ENCODE assay signal across 8 mouse cellular contexts in genomic region chr2:65471311-65471882, GRCm38 (mm10).
DNase-seq lines count a peak whose midpoint lies in the region; ATAC-seq and TF ChIP-seq lines count a peak whose summit lies in the region.

No protein-coding gene starts in this region.

- H3K27me3 ChIP-seq in cerebellum, adult 2 months (ENCODE audit: control insufficient read depth, insufficient read depth, low read length): no peaks in the 10 kb centered on the region
- H3K27me3 ChIP-seq in kidney, postnatal 0 days (ENCODE audit: insufficient read depth, low read length): no peaks in the 10 kb centered on the region

- no peak for TF ChIP-seq POLR2A in cerebellum, adult 2 months (IDR thresholded peaks at IDR 0.05; ENCODE audit: borderline replicate concordance, insufficient read depth, low read length)

- DNase-seq in cerebellum, adult 2 months: no peak
- DNase-seq in left cerebral cortex, postnatal 36 days (ENCODE audit: low spot score in 2 of 2): peak; percentile 10 to 25
- no peak for DNase-seq in left cerebral cortex, postnatal 14 days (ENCODE audit: low spot score in 2 of 2)
- peak; percentile 74 for DNase-seq in kidney, postnatal 0 days (ENCODE audit: low spot score)
- peak; percentile 19 for DNase-seq in retina, embryonic 14.5 days (ENCODE audit: low spot score)
- no peak for DNase-seq in heart, postnatal 36 days

- H3K4me2 ChIP-seq in kidney, postnatal 0 days (ENCODE audit: low read length): peak overlapping the region; percentile 47

- no peaks in the 10 kb centered on the region for H3K36me3 ChIP-seq in kidney, postnatal 0 days (ENCODE audit: insufficient read depth, low read length)

- H3K9me3 ChIP-seq in kidney, postnatal 0 days (replicated peaks; ENCODE audit: low read length): no peaks in the 10 kb centered on the region

- intact Hi-C loops in left cerebral cortex, postnatal 36 days (cut with DNase I): no loop called here
- intact Hi-C loops in left cerebral cortex, postnatal 14 days (cut with DNase I): no loop called here
- intact Hi-C loops in heart, postnatal 36 days (cut with DNase I): no loop called here

- no peak for TF ChIP-seq CTCF in cerebellum, adult 2 months (IDR thresholded peaks at IDR 0.05; ENCODE audit: borderline replicate concordance, insufficient read depth, low read depth, low read length)
- TF ChIP-seq CTCF in kidney, postnatal 0 days (IDR thresholded peaks at IDR 0.05; ENCODE audit: low read depth): no peak

- peak overlapping the region; percentile 21 for H3K4me3 ChIP-seq in cerebellum, adult 2 months (replicated peaks; ENCODE audit: insufficient read depth, low read depth, low read length)
- peak overlapping the region; percentile 19; the same call in 1 of the 2 replicates for H3K4me3 ChIP-seq in kidney, postnatal 0 days (replicated peaks; ENCODE audit: low read depth, low read length)

- 53% methylated on average over 11 of the region's 11 CpGs for WGBS in cerebellum, adult 2 months
- WGBS in kidney, postnatal 0 days: 20% methylated on average over 11 of the region's 11 CpGs

- no peak overlapping the region for H3K27ac ChIP-seq in cerebellum, adult 2 months (ENCODE audit: insufficient read depth, low read length)
- no peak overlapping the region for H3K27ac ChIP-seq in kidney, postnatal 0 days

- H3K9ac ChIP-seq in kidney, postnatal 0 days (ENCODE audit: low read depth, low read length): no peak overlapping the region

- no peak for ATAC-seq in cerebellum, adult (ENCODE audit: insufficient number of reproducible peaks, low FRiP score, low TSS enrichment)
- peak; percentile 77 for ATAC-seq in kidney, postnatal 0 days (replicated peaks; ENCODE audit: low FRiP score, low read depth)
- ATAC-seq in megakaryocyte, adult 5-6 weeks (ENCODE audit: poor library complexity, severe bottlenecking): no peak

- H3K4me1 ChIP-seq in cerebellum, adult 2 months (ENCODE audit: control insufficient read depth, insufficient read depth, low read length): no peaks in the 10 kb centered on the region
- H3K4me1 ChIP-seq in kidney, postnatal 0 days (replicated peaks; ENCODE audit: insufficient read depth, low read length): no peaks in the 10 kb centered on the region

Comparison
In these comparisons a context has a peak if more than half of its experiments do, and no peak if none do; other contexts are left out.
1. DNase-seq: peak in left cerebral cortex, postnatal 36 days (2 of 2), kidney, postnatal 0 days (single experiment) and retina, embryonic 14.5 days (single experiment); none in cerebellum, adult 2 months (0 of 2), left cerebral cortex, postnatal 14 days (0 of 2) and heart, postnatal 36 days (0 of 2).